Comparison of ENCODE assay signal across 25 mouse cellular contexts in genomic region chr6:42470542-42470941, GRCm38 (mm10). TPM values are rescaled to one million over a fixed set of nuclear protein-coding genes. Genes with fewer than 3 reads are reported as not detected.
DNase-seq lines count a peak whose midpoint lies in the region; ATAC-seq lines count a peak whose summit lies in the region.
"Had no signal": no experiment of that assay in that cellular context is flagged by ENCODE, and none has a peak within 500 bp of the region (broad histone marks: within the 10 kb centered on the region; RNA-seq: fewer than 3 reads in every experiment).

No protein-coding gene starts in this region.

- WGBS in forebrain, embryonic 15.5 days, result 93% methylated on average over 4 of the region's 4 CpGs

- no peaks in the 10 kb centered on the region for H3K36me3 ChIP-seq in forebrain, embryonic 15.5 days
- H3K36me3 ChIP-seq: embryonic facial prominence, embryonic 10.5 days; embryonic facial prominence, embryonic 12.5 days; G1E had no signal

- no peak overlapping the region for H3K4me2 ChIP-seq in forebrain, embryonic 15.5 days (replicated peaks)
- H3K4me2 ChIP-seq: embryonic facial prominence, embryonic 12.5 days; forebrain, embryonic 13.5 days had no signal

- DNase-seq in adrenal gland, adult 2 months, result peak; percentile 28
- DNase-seq in adrenal gland, postnatal 14 days, result no peak
- DNase-seq in 3T3-L1 (ENCODE audit: low read depth, low spot score) (peak; percentile 68), A20 (ENCODE audit: low read depth, low spot score) (peak; percentile 6), NIH3T3 (ENCODE audit: low read depth) (peak; percentile 38)
- no peak for DNase-seq in spleen, postnatal 14 days (ENCODE audit: low spot score in 2 of 2)
- DNase-seq in testis, postnatal 14 days (ENCODE audit: low spot score), result no peak
- DNase-seq: adrenal gland, postnatal 10 days; cerebellum, adult 11-12 months; cerebellum, adult 2 months; cerebellum, adult 9-10 months; cerebellum, postnatal 25 days had no signal

- no peak overlapping the region for H3K27ac ChIP-seq in forebrain, embryonic 15.5 days (replicated peaks)
- H3K27ac ChIP-seq: embryonic facial prominence, embryonic 10.5 days; embryonic facial prominence, embryonic 12.5 days; forebrain, embryonic 13.5 days had no signal

- no peaks in the 10 kb centered on the region for H3K4me1 ChIP-seq in forebrain, embryonic 15.5 days
- H3K4me1 ChIP-seq: embryonic facial prominence, embryonic 10.5 days; embryonic facial prominence, embryonic 12.5 days; forebrain, embryonic 13.5 days had no signal

- H3K4me3 ChIP-seq in forebrain, embryonic 15.5 days, result no peak overlapping the region
- H3K4me3 ChIP-seq: embryonic facial prominence, embryonic 10.5 days; embryonic facial prominence, embryonic 12.5 days; forebrain, embryonic 13.5 days had no signal

- no peak for ATAC-seq in forebrain, embryonic 15.5 days (replicated peaks)
- ATAC-seq: activated CD4-positive, CD25-positive, alpha-beta regulatory T cell, adult 4 months; forebrain, embryonic 13.5 days; forebrain, embryonic 16.5 days had no signal

- H3K9me3 ChIP-seq in forebrain, embryonic 15.5 days, result no peaks in the 10 kb centered on the region
- H3K9me3 ChIP-seq: embryonic facial prominence, embryonic 10.5 days; embryonic facial prominence, embryonic 12.5 days; forebrain, embryonic 13.5 days; G1E had no signal

- no peaks in the 10 kb centered on the region for H3K27me3 ChIP-seq in forebrain, embryonic 15.5 days
- H3K27me3 ChIP-seq: embryonic facial prominence, embryonic 12.5 days; forebrain, embryonic 13.5 days had no signal

- no peak overlapping the region for H3K9ac ChIP-seq in forebrain, embryonic 15.5 days (replicated peaks)
- H3K9ac ChIP-seq: embryonic facial prominence, embryonic 12.5 days; forebrain, embryonic 13.5 days had no signal

RNA-seq across cellular contexts. Expression of gene Olfr458, which starts 5.5 kb away (rescaled TPM):
- not detected for total RNA-seq in adrenal gland, adult 2 months (2021)
- not detected in 2 replicates for polyA plus RNA-seq in adrenal gland, adult 2 months (2012; rRNA removed)
- total RNA-seq in adrenal gland, postnatal 14 days (2021), result not detected in 2 replicates
- polyA plus RNA-seq in forebrain, embryonic 15.5 days (2015; fragmentation: Nextera tagmentation; extraction: Ambion mirVana), result not detected in 2 replicates
- total RNA-seq: adrenal gland, adult 18-20 months; adrenal gland, postnatal 10 days had no signal
- polyA plus RNA-seq: activated CD4-positive, CD25-positive, alpha-beta regulatory T cell, adult 4 months; C2C12; cerebellum, adult 2 months; cortical plate, adult 2 months; embryonic facial prominence, embryonic 10.5 days; embryonic facial prominence, embryonic 12.5 days; embryonic facial prominence, embryonic 14.5 days; forebrain, embryonic 11.5 days; forebrain, embryonic 13.5 days; forebrain, embryonic 16.5 days; frontal cortex, adult 2 months; G1E had no signal

RNA-seq across cellular contexts. Expression of gene Olfr457, which starts 5.6 kb away (rescaled TPM):
- not detected for total RNA-seq in adrenal gland, adult 2 months (2021)
- polyA plus RNA-seq in adrenal gland, adult 2 months (2012; rRNA removed), result not detected in 2 replicates
- not detected in 2 replicates for total RNA-seq in adrenal gland, postnatal 14 days (2021)
- not detected in 2 replicates for polyA plus RNA-seq in forebrain, embryonic 15.5 days (2015; fragmentation: Nextera tagmentation; extraction: Ambion mirVana)
- total RNA-seq: adrenal gland, adult 18-20 months; adrenal gland, postnatal 10 days had no signal
- polyA plus RNA-seq: activated CD4-positive, CD25-positive, alpha-beta regulatory T cell, adult 4 months; C2C12; cerebellum, adult 2 months; cortical plate, adult 2 months; embryonic facial prominence, embryonic 10.5 days; embryonic facial prominence, embryonic 12.5 days; embryonic facial prominence, embryonic 14.5 days; forebrain, embryonic 11.5 days; forebrain, embryonic 13.5 days; forebrain, embryonic 16.5 days; frontal cortex, adult 2 months; G1E had no signal

RNA-seq across cellular contexts. Expression of gene Olfr456, which starts 16.5 kb away (rescaled TPM):
- total RNA-seq in adrenal gland, adult 2 months (2021), result not detected
- not detected in 2 replicates for polyA plus RNA-seq in adrenal gland, adult 2 months (2012; rRNA removed)
- not detected in 2 replicates for total RNA-seq in adrenal gland, postnatal 14 days (2021)
- polyA plus RNA-seq in forebrain, embryonic 15.5 days (2015; fragmentation: Nextera tagmentation; extraction: Ambion mirVana), result not detected in 2 replicates
- total RNA-seq: adrenal gland, adult 18-20 months; adrenal gland, postnatal 10 days; G1E had no signal
- polyA plus RNA-seq: activated CD4-positive, CD25-positive, alpha-beta regulatory T cell, adult 4 months; cerebellum, adult 2 months; cortical plate, adult 2 months; embryonic facial prominence, embryonic 10.5 days; embryonic facial prominence, embryonic 12.5 days; forebrain, embryonic 11.5 days; forebrain, embryonic 13.5 days; forebrain, embryonic 16.5 days; frontal cortex, adult 2 months; G1E had no signal

RNA-seq across cellular contexts. Expression of gene Tas2r126, which starts 36.2 kb away (rescaled TPM):
- 1 to 10 TPM in 1 of 2 experiments, under 1 TPM in 1; 0.66 to 4.8 TPM for total RNA-seq in adrenal gland, adult 2 months (2021)
- 0.11 TPM in 1 of 2 replicates, not detected in the other for polyA plus RNA-seq in adrenal gland, adult 2 months (2012; rRNA removed)
- total RNA-seq in adrenal gland, postnatal 14 days (2021), result 1.0 and 1.2 TPM in 2 replicates
- not detected in 2 replicates for polyA plus RNA-seq in forebrain, embryonic 15.5 days (2015; fragmentation: Nextera tagmentation; extraction: Ambion mirVana)
- total RNA-seq: G1E had no signal
- polyA plus RNA-seq: activated CD4-positive, CD25-positive, alpha-beta regulatory T cell, adult 4 months; C2C12; embryonic facial prominence, embryonic 10.5 days; embryonic facial prominence, embryonic 12.5 days; embryonic facial prominence, embryonic 14.5 days; forebrain, embryonic 11.5 days; forebrain, embryonic 13.5 days; forebrain, embryonic 16.5 days; frontal cortex, adult 2 months; G1E had no signal

Comparison
In these comparisons a context has a peak if more than half of its experiments do, and no peak if none do; other contexts are left out.
1. DNase-seq: peak in adrenal gland, adult 2 months (single experiment), 3T3-L1 (single experiment), A20 (single experiment) and NIH3T3 (single experiment); none in adrenal gland, postnatal 14 days (single experiment), spleen, postnatal 14 days (0 of 2) and testis, postnatal 14 days (single experiment).